8 mouse cellular contexts compared by ENCODE assay signal in the genomic region with DNA sequence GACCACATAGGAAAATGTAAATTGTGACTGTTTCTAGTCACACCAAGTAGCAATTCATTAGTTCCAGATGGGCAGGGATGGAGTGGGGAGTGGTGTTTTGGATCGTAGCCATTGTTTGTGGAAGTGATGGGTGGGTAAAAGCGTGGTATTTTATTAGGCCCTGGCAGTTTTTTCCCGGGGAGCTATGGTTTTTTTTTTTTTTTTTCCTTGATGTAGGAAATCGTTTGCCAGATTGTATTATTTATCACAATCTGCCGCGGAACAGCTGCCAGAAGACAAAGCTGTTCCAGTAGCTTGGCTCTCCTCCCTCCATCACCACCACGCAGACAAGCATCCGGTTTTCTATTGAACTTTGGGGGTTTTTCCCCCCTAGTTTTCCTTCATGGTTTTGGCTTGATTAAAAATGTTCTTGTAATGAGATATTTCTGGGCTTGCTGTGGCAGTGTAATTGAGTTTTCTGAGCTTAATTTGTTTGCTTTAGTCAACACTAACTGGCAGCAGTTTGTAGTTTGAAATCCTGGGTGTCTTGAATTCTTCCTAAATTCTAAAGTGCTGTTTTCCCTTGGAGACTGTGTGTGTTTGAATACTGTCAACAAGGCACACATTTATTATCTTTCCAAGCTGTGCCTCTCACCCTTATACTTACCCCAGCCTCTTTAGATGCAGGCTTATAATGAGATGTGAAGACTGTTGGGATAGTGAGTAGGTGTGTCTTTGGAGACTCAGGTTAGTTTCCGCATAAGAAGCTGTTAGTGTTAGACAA. TPM values are rescaled to one million over a fixed set of nuclear protein-coding genes. Genes with fewer than 3 reads are reported as not detected.
DNase-seq lines count a peak whose midpoint lies in the region; ATAC-seq lines count a peak whose summit lies in the region.
"Had no signal": no experiment of that assay in that cellular context is flagged by ENCODE, and none has a peak within 500 bp of the region (broad histone marks: within the 10 kb centered on the region; RNA-seq: fewer than 3 reads in every experiment).

No protein-coding gene starts in this region.

- no peaks in the 10 kb centered on the region for H3K9me3 ChIP-seq in limb, embryonic 11.5 days (ENCODE audit: control insufficient read depth, low read length)
- H3K9me3 ChIP-seq in neural tube, embryonic 15.5 days (replicated peaks) = no peaks in the 10 kb centered on the region
- H3K9me3 ChIP-seq: liver, embryonic 15.5 days had no signal

- WGBS in limb, embryonic 11.5 days = 28% methylated on average over 9 of the region's 9 CpGs
- 14% methylated on average over 9 of the region's 9 CpGs for WGBS in neural tube, embryonic 15.5 days

- H3K9ac ChIP-seq in limb, embryonic 11.5 days (ENCODE audit: low read length) = no peak overlapping the region
- H3K9ac ChIP-seq in neural tube, embryonic 15.5 days (replicated peaks) = no peak overlapping the region
- H3K9ac ChIP-seq: liver, embryonic 15.5 days had no signal

- no peak for ATAC-seq in limb, embryonic 11.5 days (ENCODE audit: insufficient number of reproducible peaks, low FRiP score, low TSS enrichment, low read depth)
- peak; percentile 61; the same call in 1 of the 2 replicates for ATAC-seq in neural tube, embryonic 15.5 days (ENCODE audit: low FRiP score)

- no peak overlapping the region for H3K4me2 ChIP-seq in limb, embryonic 11.5 days (ENCODE audit: low read depth, severe bottlenecking)
- H3K4me2 ChIP-seq in neural tube, embryonic 15.5 days = peak overlapping the region; percentile 19
- H3K4me2 ChIP-seq: liver, embryonic 15.5 days had no signal

- DNase-seq in brain, adult 2 months (ENCODE audit: low read depth, low spot score) = peak; percentile 83
- peak; percentile 36 for DNase-seq in embryo, embryonic 10.5 days (ENCODE audit: low spot score)
- peak; percentile 54 to 72 for DNase-seq in heart, adult 9 months (ENCODE audit: low spot score in 2 of 2)
- peak; percentile 48 for DNase-seq in kidney, adult 9 months
- DNase-seq in limb, embryonic 11.5 days (ENCODE audit: low spot score) = peak; percentile 51
- no peak for DNase-seq in spleen, postnatal 10 days (ENCODE audit: low spot score in 2 of 2)

- H3K36me3 ChIP-seq in limb, embryonic 11.5 days (ENCODE audit: control insufficient read depth, insufficient read depth, low read length) = no peaks in the 10 kb centered on the region
- H3K36me3 ChIP-seq in neural tube, embryonic 15.5 days = 0 out of 2 replicates have a peak, but pooled peaks cover 7% of the 10 kb centered on the region

- H3K4me1 ChIP-seq in limb, embryonic 11.5 days (ENCODE audit: control insufficient read depth, insufficient read depth, low read length) = peaks cover 13% of the 10 kb centered on the region; the same call in 1 of the 2 replicates
- peaks cover 23% of the 10 kb centered on the region for H3K4me1 ChIP-seq in neural tube, embryonic 15.5 days

- peak overlapping the region; percentile 55; the same call in 1 of the 2 replicates for H3K27ac ChIP-seq in limb, embryonic 11.5 days (replicated peaks; ENCODE audit: low read depth, low read length)
- peak overlapping the region; percentile 79 for H3K27ac ChIP-seq in neural tube, embryonic 15.5 days (replicated peaks)

- no peaks in the 10 kb centered on the region for H3K27me3 ChIP-seq in limb, embryonic 11.5 days (ENCODE audit: control insufficient read depth, insufficient read depth, low read length)
- H3K27me3 ChIP-seq in neural tube, embryonic 15.5 days (replicated peaks) = no peaks in the 10 kb centered on the region
- H3K27me3 ChIP-seq: liver, embryonic 15.5 days had no signal

- H3K4me3 ChIP-seq in limb, embryonic 11.5 days (ENCODE audit: low read depth, low read length) = no peak overlapping the region
- H3K4me3 ChIP-seq in neural tube, embryonic 15.5 days (replicated peaks) = no peak overlapping the region
- H3K4me3 ChIP-seq: liver, embryonic 15.5 days had no signal

RNA-seq across cellular contexts. Expression of a gene that starts 20.9 kb away (rescaled TPM):
- 53.5 and 57.2 TPM in 2 replicates for polyA plus RNA-seq in limb, embryonic 11.5 days (2014; fragmentation: Nextera tagmentation; extraction: Ambion mirVana)
- polyA plus RNA-seq in neural tube, embryonic 15.5 days (2015; fragmentation: Nextera tagmentation; extraction: Ambion mirVana) = 46.1 and 49.1 TPM in 2 replicates

RNA-seq across cellular contexts. Expression of a gene that starts 45.0 kb away (rescaled TPM):
- polyA plus RNA-seq in limb, embryonic 11.5 days (2014; fragmentation: Nextera tagmentation; extraction: Ambion mirVana) = 6.7 and 9.9 TPM in 2 replicates
- polyA plus RNA-seq in neural tube, embryonic 15.5 days (2015; fragmentation: Nextera tagmentation; extraction: Ambion mirVana) = 22.4 and 24.9 TPM in 2 replicates

RNA-seq across cellular contexts. Expression of a gene that starts 45.9 kb away (rescaled TPM):
- polyA plus RNA-seq in limb, embryonic 11.5 days (2014; fragmentation: Nextera tagmentation; extraction: Ambion mirVana) = 121 and 129 TPM in 2 replicates
- polyA plus RNA-seq in neural tube, embryonic 15.5 days (2015; fragmentation: Nextera tagmentation; extraction: Ambion mirVana) = 57.2 and 62.7 TPM in 2 replicates

RNA-seq across cellular contexts. Expression of a gene that starts 55.8 kb away (rescaled TPM):
- polyA plus RNA-seq in limb, embryonic 11.5 days (2014; fragmentation: Nextera tagmentation; extraction: Ambion mirVana) = 6.1 and 6.3 TPM in 2 replicates
- 6.9 and 7.1 TPM in 2 replicates for polyA plus RNA-seq in neural tube, embryonic 15.5 days (2015; fragmentation: Nextera tagmentation; extraction: Ambion mirVana)

Comparison
In these comparisons a context has a peak if more than half of its experiments do, and no peak if none do; other contexts are left out.
1. DNase-seq: peak in brain, adult 2 months (single experiment), embryo, embryonic 10.5 days (single experiment), heart, adult 9 months (2 of 2), kidney, adult 9 months (single experiment) and limb, embryonic 11.5 days (single experiment); none in spleen, postnatal 10 days (0 of 2).